Comparison of ENCODE assay signal across 8 mouse cellular contexts in the genomic region with DNA sequence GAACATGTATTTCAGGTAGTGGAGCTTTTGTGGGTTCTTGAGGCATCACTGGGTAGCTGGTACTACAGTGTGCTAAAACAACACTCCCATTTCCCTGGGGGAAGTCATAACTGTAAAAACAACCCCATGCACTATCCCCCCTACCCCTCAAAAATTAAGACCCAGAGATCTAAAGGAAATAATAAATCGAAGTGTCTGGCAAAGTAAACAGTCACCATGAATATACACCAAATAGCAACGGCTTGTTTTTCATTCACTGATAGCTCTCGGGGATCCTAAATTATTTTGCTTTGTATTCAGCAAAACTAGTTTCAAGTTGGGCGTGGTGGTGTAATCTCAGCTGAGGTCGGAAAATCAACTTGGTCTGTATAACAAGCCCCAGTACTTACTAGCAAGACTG. TPM values are rescaled to one million over a fixed set of nuclear protein-coding genes. Genes with fewer than 3 reads are reported as not detected.
DNase-seq lines count a peak whose midpoint lies in the region; ATAC-seq and TF ChIP-seq lines count a peak whose summit lies in the region.

No protein-coding gene starts in this region.

- H3K4me2 ChIP-seq in kidney, postnatal 0 days (ENCODE audit: low read length): peak overlapping the region; percentile 58
- peak overlapping the region; percentile 65 for H3K4me2 ChIP-seq in embryonic facial prominence, embryonic 11.5 days (ENCODE audit: low read depth, low read length)
- H3K4me2 ChIP-seq in intestine, embryonic 14.5 days (ENCODE audit: low read length): peak overlapping the region; percentile 52
- peak overlapping the region; percentile 74 for H3K4me2 ChIP-seq in midbrain, postnatal 0 days (ENCODE audit: low read depth, low read length, poor library complexity, severe bottlenecking)

- peak overlapping the region; percentile 61 for H3K4me3 ChIP-seq in kidney, postnatal 0 days (replicated peaks; ENCODE audit: low read depth, low read length)
- peak overlapping the region; percentile 73 for H3K4me3 ChIP-seq in embryonic facial prominence, embryonic 11.5 days (ENCODE audit: low read depth, low read length)
- peak overlapping the region; percentile 79 for H3K4me3 ChIP-seq in intestine, embryonic 14.5 days (ENCODE audit: low read depth, low read length)
- peak overlapping the region; percentile 63 for H3K4me3 ChIP-seq in midbrain, postnatal 0 days (ENCODE audit: low read depth, low read length)

- peaks cover 32% of the 10 kb centered on the region for H3K36me3 ChIP-seq in kidney, postnatal 0 days (ENCODE audit: insufficient read depth, low read length)
- H3K36me3 ChIP-seq in embryonic facial prominence, embryonic 11.5 days (replicated peaks; ENCODE audit: control insufficient read depth, insufficient read depth, low read depth, low read length): peaks cover 3% of the 10 kb centered on the region
- H3K36me3 ChIP-seq in intestine, embryonic 14.5 days (ENCODE audit: control insufficient read depth, insufficient read depth, low read length): peaks cover 34% of the 10 kb centered on the region
- H3K36me3 ChIP-seq in midbrain, postnatal 0 days (ENCODE audit: insufficient read depth, low read length): peaks cover 35% of the 10 kb centered on the region

- WGBS in kidney, postnatal 0 days: 9% methylated on average over 5 of the region's 5 CpGs
- 17% methylated on average over 5 of the region's 5 CpGs for WGBS in embryonic facial prominence, embryonic 11.5 days
- 6% methylated on average over 5 of the region's 5 CpGs for WGBS in intestine, embryonic 14.5 days
- 16% methylated on average over 5 of the region's 5 CpGs for WGBS in midbrain, postnatal 0 days

- ATAC-seq in kidney, postnatal 0 days (replicated peaks; ENCODE audit: low FRiP score, low read depth): no peak; the same call in 1 of the 2 replicates
- no peak for ATAC-seq in embryonic facial prominence, embryonic 11.5 days (replicated peaks; ENCODE audit: insufficient number of reproducible peaks, low FRiP score, low TSS enrichment, low read depth)
- ATAC-seq in intestine, embryonic 14.5 days (replicated peaks; ENCODE audit: low FRiP score, low TSS enrichment, low read depth): no peak
- ATAC-seq in midbrain, postnatal 0 days (ENCODE audit: low FRiP score): no peak
- no peak for ATAC-seq in activated CD4-positive, CD25-positive, alpha-beta regulatory T cell, adult 4 months

- no peak for TF ChIP-seq CTCF in kidney, postnatal 0 days (IDR thresholded peaks at IDR 0.05; ENCODE audit: low read depth)
- TF ChIP-seq CTCF in midbrain, postnatal 0 days (IDR thresholded peaks at IDR 0.05): no peak

- DNase-seq in kidney, postnatal 0 days (ENCODE audit: low spot score): no peak
- DNase-seq in kidney, adult 11 months: no peak
- no peak for DNase-seq in embryonic facial prominence, embryonic 11.5 days (ENCODE audit: low spot score)
- DNase-seq in intestine, embryonic 14.5 days (ENCODE audit: low spot score): no peak
- no peak for DNase-seq in midbrain, postnatal 0 days (ENCODE audit: low spot score)
- DNase-seq in embryo, embryonic 10.5 days (ENCODE audit: low spot score): no peak
- no peak for DNase-seq in spleen, postnatal 36 days (ENCODE audit: low spot score in 2 of 2)

- H3K9ac ChIP-seq in kidney, postnatal 0 days (ENCODE audit: low read depth, low read length): peak overlapping the region; percentile 57
- peak overlapping the region; percentile 73 for H3K9ac ChIP-seq in embryonic facial prominence, embryonic 11.5 days (replicated peaks; ENCODE audit: low read length)
- peak overlapping the region; percentile 67 for H3K9ac ChIP-seq in intestine, embryonic 14.5 days (ENCODE audit: low read length)
- peak overlapping the region; percentile 44 for H3K9ac ChIP-seq in midbrain, postnatal 0 days (replicated peaks; ENCODE audit: low read length, poor library complexity, severe bottlenecking)

- H3K9me3 ChIP-seq in kidney, postnatal 0 days (replicated peaks; ENCODE audit: low read length): no peaks in the 10 kb centered on the region
- H3K9me3 ChIP-seq in embryonic facial prominence, embryonic 11.5 days (replicated peaks; ENCODE audit: control insufficient read depth, low read length): no peaks in the 10 kb centered on the region
- no peaks in the 10 kb centered on the region for H3K9me3 ChIP-seq in intestine, embryonic 14.5 days (ENCODE audit: control insufficient read depth, low read length)
- no peaks in the 10 kb centered on the region for H3K9me3 ChIP-seq in midbrain, postnatal 0 days (ENCODE audit: low read length)

- H3K4me1 ChIP-seq in kidney, postnatal 0 days (replicated peaks; ENCODE audit: insufficient read depth, low read length): peaks cover 8% of the 10 kb centered on the region
- H3K4me1 ChIP-seq in embryonic facial prominence, embryonic 11.5 days (ENCODE audit: control insufficient read depth, insufficient read depth, low read length): no peaks in the 10 kb centered on the region
- H3K4me1 ChIP-seq in intestine, embryonic 14.5 days (replicated peaks; ENCODE audit: control insufficient read depth, insufficient read depth, low read length): peaks cover 12% of the 10 kb centered on the region; the same call in 1 of the 2 replicates
- peaks cover 9% of the 10 kb centered on the region for H3K4me1 ChIP-seq in midbrain, postnatal 0 days (ENCODE audit: insufficient read depth, low read length)

- no peaks in the 10 kb centered on the region for H3K27me3 ChIP-seq in kidney, postnatal 0 days (ENCODE audit: insufficient read depth, low read length)
- no peaks in the 10 kb centered on the region for H3K27me3 ChIP-seq in embryonic facial prominence, embryonic 11.5 days (ENCODE audit: control insufficient read depth, insufficient read depth, low read length)
- no peaks in the 10 kb centered on the region for H3K27me3 ChIP-seq in intestine, embryonic 14.5 days (replicated peaks; ENCODE audit: control insufficient read depth, insufficient read depth, low read length)
- no peaks in the 10 kb centered on the region for H3K27me3 ChIP-seq in midbrain, postnatal 0 days (ENCODE audit: insufficient read depth, low read length)

- H3K27ac ChIP-seq in kidney, postnatal 0 days: peak overlapping the region; percentile 87
- H3K27ac ChIP-seq in embryonic facial prominence, embryonic 11.5 days (replicated peaks; ENCODE audit: low read depth, low read length): no peak overlapping the region
- H3K27ac ChIP-seq in intestine, embryonic 14.5 days (ENCODE audit: low read depth): no peak overlapping the region
- peak overlapping the region; percentile 67; the same call in 1 of the 2 replicates for H3K27ac ChIP-seq in midbrain, postnatal 0 days (ENCODE audit: low read depth, low read length)

RNA-seq across cellular contexts. Expression of a gene that starts 0.7 kb away (rescaled TPM):
- polyA plus RNA-seq in kidney, postnatal 0 days (2015; fragmentation: Nextera tagmentation; extraction: Ambion mirVana): 35.9 and 38.6 TPM in 2 replicates
- polyA plus RNA-seq in embryonic facial prominence, embryonic 11.5 days (2014; fragmentation: Nextera tagmentation; extraction: Ambion mirVana): 17.3 and 21.9 TPM in 2 replicates
- polyA plus RNA-seq in intestine, embryonic 14.5 days (2014; fragmentation: Nextera tagmentation; extraction: Ambion mirVana): 23.7 and 25.1 TPM in 2 replicates
- total RNA-seq in midbrain, postnatal 0 days (2014; rRNA removed): 50.0 and 50.2 TPM in 2 replicates
- 43.7 and 49.9 TPM in 2 replicates for polyA plus RNA-seq in midbrain, postnatal 0 days (2015; fragmentation: Nextera tagmentation; extraction: Ambion mirVana)
- 100 to 1,000 TPM; 109 to 120 TPM for polyA plus RNA-seq in activated CD4-positive, CD25-positive, alpha-beta regulatory T cell, adult 4 months (2017; shearing (Covaris generic))

RNA-seq across cellular contexts. Expression of a gene that starts 20.2 kb away (rescaled TPM):
- 55.3 and 60.8 TPM in 2 replicates for polyA plus RNA-seq in kidney, postnatal 0 days (2015; fragmentation: Nextera tagmentation; extraction: Ambion mirVana)
- polyA plus RNA-seq in embryonic facial prominence, embryonic 11.5 days (2014; fragmentation: Nextera tagmentation; extraction: Ambion mirVana): 14.1 and 14.5 TPM in 2 replicates
- 41.7 and 42.5 TPM in 2 replicates for polyA plus RNA-seq in intestine, embryonic 14.5 days (2014; fragmentation: Nextera tagmentation; extraction: Ambion mirVana)
- total RNA-seq in midbrain, postnatal 0 days (2014; rRNA removed): 19.3 and 22.8 TPM in 2 replicates
- 7.7 and 7.8 TPM in 2 replicates for polyA plus RNA-seq in midbrain, postnatal 0 days (2015; fragmentation: Nextera tagmentation; extraction: Ambion mirVana)
- polyA plus RNA-seq in activated CD4-positive, CD25-positive, alpha-beta regulatory T cell, adult 4 months (2017; shearing (Covaris generic)): 10 to 100 TPM; 15.7 to 25.1 TPM

RNA-seq across cellular contexts. Expression of a gene that starts 42.2 kb away (rescaled TPM):
- polyA plus RNA-seq in kidney, postnatal 0 days (2015; fragmentation: Nextera tagmentation; extraction: Ambion mirVana): 68.9 and 69.8 TPM in 2 replicates
- polyA plus RNA-seq in embryonic facial prominence, embryonic 11.5 days (2014; fragmentation: Nextera tagmentation; extraction: Ambion mirVana): 83.0 and 84.2 TPM in 2 replicates
- 76.2 and 82.1 TPM in 2 replicates for polyA plus RNA-seq in intestine, embryonic 14.5 days (2014; fragmentation: Nextera tagmentation; extraction: Ambion mirVana)
- 105 and 108 TPM in 2 replicates for total RNA-seq in midbrain, postnatal 0 days (2014; rRNA removed)
- 91.7 and 106 TPM in 2 replicates for polyA plus RNA-seq in midbrain, postnatal 0 days (2015; fragmentation: Nextera tagmentation; extraction: Ambion mirVana)
- 10 to 100 TPM; 24.3 to 47.6 TPM for polyA plus RNA-seq in activated CD4-positive, CD25-positive, alpha-beta regulatory T cell, adult 4 months (2017; shearing (Covaris generic))

RNA-seq across cellular contexts. Expression of a gene that starts 49.0 kb away (rescaled TPM):
- polyA plus RNA-seq in kidney, postnatal 0 days (2015; fragmentation: Nextera tagmentation; extraction: Ambion mirVana): 106 and 112 TPM in 2 replicates
- polyA plus RNA-seq in embryonic facial prominence, embryonic 11.5 days (2014; fragmentation: Nextera tagmentation; extraction: Ambion mirVana): 118 and 119 TPM in 2 replicates
- polyA plus RNA-seq in intestine, embryonic 14.5 days (2014; fragmentation: Nextera tagmentation; extraction: Ambion mirVana): 101 and 106 TPM in 2 replicates
- total RNA-seq in midbrain, postnatal 0 days (2014; rRNA removed): 79.5 and 90.1 TPM in 2 replicates
- polyA plus RNA-seq in midbrain, postnatal 0 days (2015; fragmentation: Nextera tagmentation; extraction: Ambion mirVana): 71.6 and 75.0 TPM in 2 replicates
- polyA plus RNA-seq in activated CD4-positive, CD25-positive, alpha-beta regulatory T cell, adult 4 months (2017; shearing (Covaris generic)): 10 to 100 TPM; 12.0 to 13.8 TPM

Comparison
In these comparisons a context has a peak if more than half of its experiments do, and no peak if none do; other contexts are left out.
1. H3K27ac ChIP-seq: peak in kidney, postnatal 0 days (single experiment) and midbrain, postnatal 0 days (single experiment); none in embryonic facial prominence, embryonic 11.5 days (single experiment) and intestine, embryonic 14.5 days (single experiment).
2. Peak in every context shown above with its lines, with median percentiles within 50 percentile points of each other: H3K4me2 ChIP-seq, H3K4me3 ChIP-seq and H3K9ac ChIP-seq.